Mouse (Mus musculus): ENCODE data around the gene Lgals2.

- TF ChIP-seq TAL1 (IDR thresholded peaks at IDR 0.05; ENCODE audit: low read length) (no peak), GATA1 (IDR thresholded peaks at IDR 0.05; ENCODE audit: low read length) (no peak)
These were observed 20.2 kb upstream of the Lgals2 start for GRCm38 (mm10) chr15:78875537-78875936.

Data from erythroblast, embryonic 14.5 days (primary cell).